Mouse (Mus musculus): Measurements from ENCODE around the gene Sf3a1.
"Not testable (repeated sequence)": the region's sequence is repeated elsewhere in the genome, so short reads cannot be mapped to it uniquely, and the experiment has no call there.

The Sf3a1 gene

DNA sequence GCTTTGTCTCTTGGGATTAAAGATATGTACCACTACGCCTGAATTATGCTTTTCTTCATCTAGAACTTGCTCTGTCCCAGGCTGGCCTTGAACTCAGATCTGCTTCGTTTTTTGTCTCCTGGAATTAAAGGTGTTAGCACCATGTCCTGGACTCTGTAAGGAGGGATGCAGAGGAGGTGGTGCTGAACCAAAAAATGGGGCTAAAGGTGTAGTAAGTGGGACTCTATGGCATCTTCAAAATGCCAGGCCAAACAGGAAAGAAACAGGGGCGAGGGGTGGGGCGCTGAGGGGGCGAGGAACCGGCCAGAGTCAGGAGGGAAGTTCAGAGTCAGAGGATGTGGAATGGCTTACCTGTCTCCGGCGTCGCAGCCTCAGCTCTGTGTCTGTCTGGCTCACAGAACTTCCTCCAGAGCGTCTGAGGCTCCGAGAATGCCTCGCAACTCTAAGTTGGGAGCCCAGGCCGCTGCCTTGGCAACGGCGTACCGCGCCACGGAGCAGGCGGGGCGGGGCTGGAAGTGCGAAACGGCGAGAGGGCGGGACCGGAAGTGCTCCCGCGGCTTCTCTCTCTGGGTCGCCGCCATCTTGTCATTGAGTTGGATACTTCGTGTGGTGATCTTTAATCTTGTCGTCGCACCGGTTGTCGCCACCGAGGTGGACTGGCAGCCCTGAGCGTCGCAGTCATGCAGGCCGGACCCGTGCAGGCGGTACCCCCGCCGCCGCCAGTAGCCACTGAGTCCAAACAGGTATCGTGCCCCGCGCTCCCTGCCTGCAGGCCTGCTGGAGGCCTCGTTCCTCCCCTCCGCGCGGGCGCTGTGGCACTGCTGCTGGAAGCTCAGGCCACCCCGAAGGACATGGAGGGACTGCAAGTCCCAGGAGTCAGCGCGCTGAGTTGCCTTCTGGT lies at the start of gene Sf3a1, which contains the start of gene Ccdc157:
Gene Sf3a1, plus strand, starts transcription at position 543 of the 901 bp plus-strand sequence.
Gene Ccdc157, minus strand, starts transcription at position 486 of the 901 bp plus-strand sequence.
- peak; percentile 96 for DNase-seq

GRCm38 (mm10) chr11:4112033-4112432 lies 48.1 kb upstream of the Sf3a1 start:
- DNase-seq = no peak

DNA sequence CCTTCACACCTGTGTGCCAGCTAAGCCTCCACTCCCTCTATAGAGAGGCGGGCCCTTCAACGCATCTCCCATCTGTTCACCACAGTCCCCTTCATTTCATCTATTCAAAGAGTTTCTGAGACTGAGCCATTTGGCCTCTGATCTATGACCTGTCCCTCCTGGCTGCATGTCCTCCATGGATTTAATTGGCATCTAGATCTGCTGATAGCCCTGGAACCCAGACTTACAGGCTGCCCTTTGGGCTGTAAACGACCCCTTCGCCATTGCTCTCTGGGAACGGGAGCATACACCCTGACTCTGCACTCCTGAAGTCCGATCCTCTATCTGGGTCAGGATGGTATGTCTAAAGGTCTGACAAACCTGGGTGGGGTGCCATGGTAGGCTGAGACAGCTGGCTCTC lies 47.3 kb upstream of the Sf3a1 start:
- no peak for DNase-seq

DNA sequence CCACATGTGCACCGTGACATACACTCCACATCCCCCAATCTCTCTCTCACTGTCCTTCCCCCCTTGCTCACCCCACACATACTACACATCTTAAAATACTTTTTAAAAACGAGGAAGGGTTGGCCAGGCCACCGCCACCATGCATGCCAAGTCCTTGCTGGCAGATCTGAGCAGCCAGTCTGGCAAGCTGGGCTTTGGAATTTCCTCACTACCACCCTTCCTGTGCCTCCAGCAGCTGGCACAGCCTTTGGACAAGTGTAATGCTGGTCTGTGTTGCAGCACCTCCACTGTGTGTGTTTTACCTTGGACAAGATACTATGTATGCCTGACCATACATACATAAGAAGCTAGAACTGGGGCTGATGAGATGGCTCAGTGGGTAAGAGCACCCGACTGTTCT lies 46.7 kb upstream of the Sf3a1 start:
- DNase-seq = no peak

DNA sequence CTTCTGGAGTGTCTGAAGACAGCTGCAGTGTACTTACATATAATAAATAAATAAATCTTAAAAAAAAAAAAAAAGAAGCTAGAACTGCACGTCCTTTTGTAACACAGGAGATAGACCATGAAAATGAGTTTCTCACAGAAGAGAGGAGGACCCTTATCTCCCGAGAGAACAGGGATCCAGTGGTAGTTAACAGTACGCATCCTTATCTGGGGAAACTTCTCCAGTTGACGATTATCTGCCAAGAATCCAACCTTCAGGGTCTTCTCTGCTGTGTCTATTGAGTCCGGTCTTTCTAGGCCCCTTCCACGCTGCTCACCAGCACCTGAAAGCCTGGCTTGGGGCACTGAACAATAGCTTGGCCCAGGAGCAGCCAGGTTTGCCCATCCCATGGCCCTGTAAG lies 46.2 kb upstream of the Sf3a1 start:
- no peak for DNase-seq

- DNase-seq = not testable (repeated sequence)
Observed at GRCm38 (mm10) chr11:4114541-4114940, 45.6 kb upstream of the Sf3a1 start.

DNA sequence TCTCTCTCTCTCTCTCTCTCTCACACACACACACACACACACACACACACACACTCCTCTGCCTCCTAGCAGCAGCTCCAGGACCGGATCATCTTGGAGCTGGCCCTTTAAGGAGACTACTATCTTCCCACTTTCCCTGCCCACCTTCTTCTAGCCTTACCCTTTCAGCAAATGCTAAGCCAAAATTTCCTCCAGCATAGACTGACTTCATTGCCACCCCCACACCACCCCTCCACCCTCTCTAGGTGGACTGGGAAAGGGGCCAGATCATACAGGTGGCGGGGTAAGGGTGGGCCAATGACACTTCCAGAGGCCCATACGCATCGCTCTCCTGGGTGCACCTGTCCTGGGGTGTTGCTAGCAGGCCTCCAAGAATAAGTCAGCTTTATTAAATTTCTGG lies 44.7 kb upstream of the Sf3a1 start:
- DNase-seq = peak; percentile 64

GRCm38 (mm10) chr11:4116458-4117141 lies 43.5 kb upstream of the Sf3a1 start:
- peak; percentile 80 for DNase-seq

GRCm38 (mm10) chr11:4117372-4118071 lies 42.6 kb upstream of the Sf3a1 start:
- no peak for DNase-seq

DNA sequence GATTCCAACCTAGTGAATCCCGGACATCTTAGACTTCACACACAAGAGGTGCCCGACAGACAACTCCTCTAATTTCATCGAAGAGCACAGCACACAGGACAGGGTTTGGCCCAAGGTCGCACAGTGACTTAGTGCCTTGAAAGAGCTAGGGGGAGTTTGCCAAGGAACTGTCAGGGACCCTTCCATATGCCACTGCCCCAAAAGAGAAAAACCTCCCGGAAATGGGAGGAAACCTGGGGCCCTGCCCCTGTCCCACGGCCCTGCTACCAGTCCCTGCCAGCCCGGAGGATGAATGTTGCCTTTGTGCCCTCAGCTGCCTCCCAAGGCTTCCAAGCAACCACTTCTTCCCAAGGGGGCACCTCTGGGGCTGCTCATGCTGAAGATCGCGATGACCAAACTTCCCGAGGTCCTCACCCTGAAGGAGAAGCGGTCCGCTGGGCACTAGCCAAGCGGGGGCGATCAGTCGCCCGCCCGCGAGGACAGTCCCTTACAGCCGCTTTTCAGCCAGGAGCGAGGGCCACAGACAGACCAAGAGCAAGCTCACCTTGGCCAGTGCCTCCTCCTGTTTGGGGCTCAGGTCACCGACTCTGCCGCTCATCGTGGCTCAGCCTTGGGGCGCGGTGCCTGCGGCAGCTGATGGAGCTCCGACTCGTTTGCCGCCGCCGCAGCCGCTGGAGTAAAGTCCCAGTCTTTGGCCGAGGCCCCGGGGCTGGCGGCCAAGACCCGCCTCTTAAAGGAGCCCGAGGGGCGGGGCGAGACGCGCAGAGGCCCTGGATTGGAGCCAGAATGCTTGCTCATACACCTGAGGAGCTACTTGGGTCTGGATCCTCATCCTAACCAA lies 41.8 kb upstream of the Sf3a1 start:
- peak; percentile 83 for DNase-seq

- no peak for DNase-seq
Observed at GRCm38 (mm10) chr11:4119635-4120034, 40.5 kb upstream of the Sf3a1 start.

- no peak for DNase-seq
Observed at GRCm38 (mm10) chr11:4121691-4122090, 38.5 kb upstream of the Sf3a1 start.

DNA sequence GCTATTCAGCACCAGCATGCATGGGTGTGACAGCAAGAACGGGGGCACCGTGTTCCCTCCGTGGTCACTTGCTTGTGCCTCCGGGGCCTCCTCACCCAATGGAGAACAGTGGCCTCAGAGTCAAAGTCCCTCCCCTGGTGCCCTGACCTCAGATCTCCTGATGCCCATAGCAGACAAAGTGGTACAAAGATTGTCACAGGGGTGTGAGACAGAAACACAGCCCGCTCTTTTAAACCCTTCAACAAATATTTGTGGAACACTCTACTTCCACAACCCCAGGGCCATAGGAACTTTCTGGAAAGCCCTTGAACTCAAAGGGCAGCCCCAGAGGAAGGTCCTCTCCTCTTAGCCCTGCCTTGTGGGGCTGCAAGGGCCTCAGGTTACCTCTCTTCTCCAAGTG lies 37.9 kb upstream of the Sf3a1 start:
- no peak for DNase-seq

DNA sequence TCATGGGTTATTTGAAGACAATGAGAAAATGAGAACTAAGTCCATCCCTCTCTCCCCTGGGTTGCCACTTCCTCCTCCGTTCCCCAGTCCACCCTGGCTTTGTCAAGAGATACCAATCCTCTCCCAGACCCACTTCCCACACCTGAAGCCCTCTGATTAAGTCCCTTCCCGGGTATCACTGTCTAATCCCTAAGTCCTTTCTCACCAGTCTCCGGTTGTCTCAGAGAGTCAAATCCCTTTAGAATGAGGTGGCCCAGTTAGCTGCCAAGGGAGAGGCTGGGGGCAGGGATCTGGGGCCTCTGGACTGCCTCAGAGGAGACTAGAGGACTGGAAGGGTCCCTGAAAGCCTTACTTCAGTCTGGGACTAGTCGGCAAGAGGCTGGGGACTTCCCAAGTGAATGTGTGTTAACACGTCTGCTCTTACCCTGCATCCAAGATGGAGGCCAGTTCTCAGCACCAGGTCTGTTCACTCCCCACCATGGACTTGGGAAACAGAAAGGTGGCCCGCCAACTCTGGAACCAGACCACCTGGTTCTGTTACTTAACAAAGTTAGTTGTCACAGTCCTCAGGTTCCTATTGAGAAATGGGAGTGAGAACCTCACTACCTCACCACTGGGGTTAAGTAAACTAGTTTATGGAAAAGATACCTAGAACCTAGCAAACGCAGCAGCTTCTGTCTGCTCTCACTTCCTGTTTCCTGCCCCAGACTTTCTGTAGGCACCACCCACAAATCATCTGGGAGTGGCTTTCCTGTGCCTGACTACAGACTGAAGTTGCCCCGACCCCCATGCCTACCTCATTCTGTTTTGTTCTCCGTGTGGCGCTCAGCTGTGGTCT lies 37.2 kb upstream of the Sf3a1 start, which contains the start of gene Sec14l2:
Gene Sec14l2, minus strand, starts transcription at position 674 of the 838 bp plus-strand sequence.
- DNase-seq = no peak

DNA sequence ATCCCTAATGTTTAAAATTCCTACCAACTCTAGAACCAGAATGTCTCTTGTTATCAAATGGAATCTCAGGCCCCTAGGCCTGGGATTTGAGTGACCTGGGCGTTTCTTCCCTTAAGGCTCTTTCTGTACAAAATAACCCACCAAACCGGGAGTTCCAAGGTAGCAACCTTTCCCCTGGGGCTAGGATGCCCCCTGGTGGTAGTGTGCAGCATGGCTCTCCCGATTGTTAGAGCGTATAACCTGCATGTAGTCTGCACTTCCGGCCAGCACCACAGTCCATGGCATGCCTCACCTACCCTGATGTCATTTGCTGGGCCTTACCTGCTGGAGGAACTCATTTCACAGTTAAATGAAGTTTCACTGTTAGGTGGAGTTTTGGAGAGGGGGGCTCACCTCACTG lies 36.2 kb upstream of the Sf3a1 start:
- peak; percentile 51 for DNase-seq

- no peak for DNase-seq
Observed at GRCm38 (mm10) chr11:4127059-4127458, 33.1 kb upstream of the Sf3a1 start.

- DNase-seq = not testable (repeated sequence)
Observed at GRCm38 (mm10) chr11:4128461-4128860, 31.7 kb upstream of the Sf3a1 start.

DNA sequence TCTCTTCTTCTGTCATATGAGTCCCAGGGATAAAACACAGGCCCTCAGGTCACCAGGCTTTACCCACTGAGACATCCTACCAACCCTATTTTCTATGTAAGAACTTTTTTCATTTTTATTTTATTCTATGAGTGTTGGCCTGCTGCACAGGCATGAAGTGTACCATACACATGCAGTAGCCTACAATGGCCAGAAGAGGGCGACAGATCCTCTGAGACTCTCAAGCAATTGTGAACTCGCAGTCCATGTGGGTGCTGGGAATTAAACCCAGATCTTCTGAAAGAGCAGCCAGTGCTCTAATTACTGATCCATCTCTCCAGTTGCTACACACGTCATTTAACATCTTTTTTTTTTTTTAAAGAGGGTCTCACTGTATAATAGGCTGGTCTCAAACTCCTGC lies 26.7 kb upstream of the Sf3a1 start:
- DNase-seq = no peak

DNA sequence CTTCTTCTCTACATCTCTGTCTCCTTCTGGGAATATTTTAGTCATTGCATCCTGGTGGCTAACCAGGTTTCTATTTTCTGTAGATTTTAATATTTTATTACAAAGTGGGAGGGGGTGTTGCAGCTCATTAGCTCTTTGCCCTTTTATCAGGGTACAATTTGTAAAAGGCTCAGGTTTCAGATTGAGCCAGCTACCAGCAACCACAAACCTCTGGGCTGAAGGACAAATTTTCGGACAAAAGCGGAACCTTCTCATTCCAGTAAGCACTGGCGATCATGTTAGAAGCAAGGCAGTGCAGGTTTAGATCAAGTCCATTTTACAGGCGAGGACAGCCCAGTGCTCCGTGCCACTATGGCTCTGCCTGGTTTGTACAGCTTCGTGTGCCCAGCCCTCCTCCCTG lies 25.8 kb upstream of the Sf3a1 start:
- no peak for DNase-seq

DNA sequence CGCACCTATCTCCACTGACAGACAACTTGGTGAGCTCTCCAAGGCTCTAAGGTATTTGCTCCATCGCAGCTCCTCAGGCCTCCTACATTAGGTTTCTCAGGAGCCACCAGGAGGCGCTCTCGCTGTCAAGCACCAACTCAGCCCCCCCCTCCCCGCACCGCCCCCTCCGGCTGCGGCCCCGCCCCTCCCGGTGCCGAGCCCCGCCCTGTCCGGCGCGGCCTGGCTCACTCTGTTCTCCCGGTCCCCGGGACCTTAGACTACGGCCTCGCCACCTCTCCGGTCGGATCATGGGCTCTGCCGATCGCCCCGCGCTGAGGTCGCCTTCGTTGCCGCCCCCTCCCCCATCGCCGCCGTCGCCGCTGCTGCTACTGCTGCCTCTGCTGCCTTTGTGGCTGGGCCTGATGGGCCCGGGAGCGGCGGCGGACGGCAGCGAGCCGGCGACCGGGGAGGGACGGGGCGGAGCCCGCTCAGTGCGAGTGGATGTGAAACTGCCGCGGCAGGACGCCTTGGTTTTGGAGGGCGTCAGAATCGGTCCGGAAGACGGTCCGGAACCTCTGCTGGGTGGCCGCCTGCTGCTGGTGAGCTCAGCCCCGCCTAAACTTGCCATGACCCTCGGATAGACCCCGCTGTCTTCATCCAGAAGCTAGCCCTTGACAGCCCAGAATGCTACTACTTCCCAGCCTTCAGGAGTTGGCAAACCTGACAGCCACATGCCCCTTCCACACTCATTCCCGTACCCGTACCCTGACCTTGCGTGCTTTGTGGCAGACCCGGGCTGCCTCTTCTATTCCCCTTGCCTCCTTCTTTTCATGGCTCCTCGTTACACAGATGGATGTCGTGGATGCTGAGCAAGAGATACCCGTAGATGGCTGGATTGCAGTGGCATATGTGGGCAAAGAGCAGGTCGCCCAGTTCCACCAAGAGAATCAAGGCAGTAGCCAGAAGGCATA lies 24.9 kb upstream of the Sf3a1 start, which contains the start of gene Rnf215:
Gene Rnf215, plus strand, starts transcription at position 217 of the 950 bp plus-strand sequence.
- DNase-seq = peak; percentile 90

Measured in right cerebral cortex, adult 18-20 months (tissue).